Mouse (Mus musculus): ENCODE measurements around the gene Krt23. TPM values are rescaled to one million over a fixed set of nuclear protein-coding genes. Genes with fewer than 3 reads are reported as not detected.

Gene Krt23
- 3.3 TPM for polyA plus RNA-seq (2014; fragmentation: Illumina TruSeq; extraction: RNeasy Lipid Tissue Mini Kit (QIAGEN cat#74804); ENCODE audit: low replicate concordance)

DNA sequence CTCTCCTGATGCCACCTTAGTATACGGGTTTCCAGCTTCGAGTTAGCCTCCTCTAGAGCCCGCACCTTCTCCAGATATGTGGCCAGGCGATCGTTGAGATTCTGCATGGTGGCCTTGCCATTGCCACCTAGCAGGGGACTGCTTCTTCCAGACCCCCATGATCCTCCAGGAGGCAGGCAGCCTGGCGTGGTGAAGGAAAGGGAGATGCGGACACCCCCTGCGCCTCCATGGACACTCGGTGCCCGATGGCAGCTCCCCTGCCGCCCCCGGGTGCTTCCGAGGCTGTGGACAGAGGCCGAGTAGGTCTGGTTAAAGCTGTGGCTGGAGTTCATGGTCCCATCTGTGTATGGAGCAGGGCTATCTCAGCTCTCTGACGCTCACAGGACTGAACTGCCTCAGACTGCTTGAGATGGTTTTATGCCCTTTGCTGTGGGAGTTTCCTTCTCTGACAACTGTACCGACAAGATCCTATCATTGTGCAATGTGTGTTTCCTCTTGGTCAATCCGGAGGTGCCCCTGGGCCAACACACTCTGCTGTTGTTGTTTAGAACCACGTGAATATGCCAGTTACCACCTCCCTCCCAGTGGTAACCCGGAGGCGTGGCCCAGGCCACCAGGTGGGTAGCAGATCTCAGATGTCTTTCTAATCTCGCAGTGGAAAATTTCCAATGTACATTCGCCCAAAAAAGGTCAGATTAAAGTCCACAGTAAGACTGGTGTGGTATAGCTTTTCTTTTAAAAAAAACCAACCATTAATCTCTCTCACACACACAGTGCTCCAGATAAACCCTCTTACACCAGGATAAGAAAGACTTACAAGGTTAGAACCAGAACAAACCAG, at the start of gene Krt23:
Krt23 (minus strand) TSS at position 405 of the 841 bp plus-strand sequence.

DNA sequence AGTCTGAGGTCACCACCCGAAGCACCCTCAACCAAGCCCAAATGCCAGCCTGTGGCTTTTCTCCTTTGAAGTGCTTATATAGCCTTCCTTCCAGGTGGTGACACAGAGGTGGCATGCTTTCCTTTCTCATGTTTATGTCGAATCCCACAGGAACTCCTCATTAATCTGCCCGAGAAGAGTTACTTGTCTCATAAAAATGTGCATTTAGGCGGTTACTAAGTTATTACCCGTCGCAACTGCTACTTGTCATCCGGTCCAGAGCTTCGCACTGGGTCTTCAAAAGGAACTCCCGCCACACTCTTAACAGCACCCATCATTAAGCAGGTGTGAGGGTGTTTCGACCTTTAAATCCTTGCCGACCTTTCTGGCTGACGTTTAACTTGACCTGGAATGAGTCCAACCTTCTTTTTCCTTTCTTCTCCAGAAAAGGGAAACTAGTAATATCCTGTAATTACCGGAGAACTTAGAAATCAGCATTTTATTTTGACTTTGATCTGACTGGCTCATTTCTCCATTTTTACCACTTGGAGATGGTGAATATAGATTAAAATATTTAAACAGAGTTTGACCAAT, 28.4 kb upstream of the Krt23 start, which contains the start of gene Krt39:
Krt39 (minus strand) TSS at position 51 of the 573 bp plus-strand sequence.

DNA sequence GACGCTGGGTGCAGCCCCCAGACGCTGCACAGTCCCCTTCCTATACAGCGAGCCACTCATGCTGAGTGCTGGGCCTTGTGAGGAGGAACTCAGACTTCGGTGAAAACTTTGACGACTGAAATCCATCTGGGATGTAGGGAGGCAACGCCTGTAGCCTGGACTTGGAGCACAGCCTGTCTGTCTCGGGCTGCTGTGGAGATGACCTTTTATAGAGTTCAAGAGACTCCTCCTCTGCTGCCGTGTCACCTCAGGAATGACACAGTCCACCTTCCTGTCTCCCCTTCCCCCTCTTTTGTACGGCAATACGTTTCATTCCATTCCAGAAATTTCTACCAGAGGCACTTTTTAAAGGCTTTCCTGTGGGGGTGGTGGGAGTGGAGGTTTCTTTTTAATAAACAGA, 55.0 kb downstream of the Krt23 start, which contains the start of gene Krt20:
Krt20 (minus strand) TSS at position 179 of the 400 bp plus-strand sequence.

Other genes with a start within 250 kb of the Krt23 start
- 3.8 TPM for gene Krt222, start 249.1 kb downstream of the Krt23 start, polyA plus RNA-seq (2014; fragmentation: Illumina TruSeq; extraction: RNeasy Lipid Tissue Mini Kit (QIAGEN cat#74804); ENCODE audit: low replicate concordance)
- gene Krt24, start 207.9 kb downstream of the Krt23 start, polyA plus RNA-seq (2014; fragmentation: Illumina TruSeq; extraction: RNeasy Lipid Tissue Mini Kit (QIAGEN cat#74804); ENCODE audit: low replicate concordance), result not detected
- gene Krt25, start 170.2 kb downstream of the Krt23 start, polyA plus RNA-seq (2014; fragmentation: Illumina TruSeq; extraction: RNeasy Lipid Tissue Mini Kit (QIAGEN cat#74804); ENCODE audit: low replicate concordance), result not detected
- not detected for gene Krt26, start 155.2 kb downstream of the Krt23 start, polyA plus RNA-seq (2014; fragmentation: Illumina TruSeq; extraction: RNeasy Lipid Tissue Mini Kit (QIAGEN cat#74804); ENCODE audit: low replicate concordance)
- gene Krt27, start 142.0 kb downstream of the Krt23 start, polyA plus RNA-seq (2014; fragmentation: Illumina TruSeq; extraction: RNeasy Lipid Tissue Mini Kit (QIAGEN cat#74804); ENCODE audit: low replicate concordance), result not detected
- gene Krt28, start 118.2 kb downstream of the Krt23 start, polyA plus RNA-seq (2014; fragmentation: Illumina TruSeq; extraction: RNeasy Lipid Tissue Mini Kit (QIAGEN cat#74804); ENCODE audit: low replicate concordance), result not detected
- gene Krt10, start 103.8 kb downstream of the Krt23 start, polyA plus RNA-seq (2014; fragmentation: Illumina TruSeq; extraction: RNeasy Lipid Tissue Mini Kit (QIAGEN cat#74804); ENCODE audit: low replicate concordance), result 11.2 TPM
- 1.2 TPM for gene Krt12, start 70.9 kb downstream of the Krt23 start, polyA plus RNA-seq (2014; fragmentation: Illumina TruSeq; extraction: RNeasy Lipid Tissue Mini Kit (QIAGEN cat#74804); ENCODE audit: low replicate concordance)
- 924 TPM for gene Krt20, start 55.0 kb downstream of the Krt23 start, polyA plus RNA-seq (2014; fragmentation: Illumina TruSeq; extraction: RNeasy Lipid Tissue Mini Kit (QIAGEN cat#74804); ENCODE audit: low replicate concordance)
- not detected for gene Krt39, start 28.2 kb upstream of the Krt23 start, polyA plus RNA-seq (2014; fragmentation: Illumina TruSeq; extraction: RNeasy Lipid Tissue Mini Kit (QIAGEN cat#74804); ENCODE audit: low replicate concordance)
- gene Krt40, start 50.0 kb upstream of the Krt23 start, polyA plus RNA-seq (2014; fragmentation: Illumina TruSeq; extraction: RNeasy Lipid Tissue Mini Kit (QIAGEN cat#74804); ENCODE audit: low replicate concordance), result not detected
- gene Krtap3-3, start 57.7 kb upstream of the Krt23 start, polyA plus RNA-seq (2014; fragmentation: Illumina TruSeq; extraction: RNeasy Lipid Tissue Mini Kit (QIAGEN cat#74804); ENCODE audit: low replicate concordance), result not detected
- not detected for gene Krtap3-2, start 63.7 kb upstream of the Krt23 start, polyA plus RNA-seq (2014; fragmentation: Illumina TruSeq; extraction: RNeasy Lipid Tissue Mini Kit (QIAGEN cat#74804); ENCODE audit: low replicate concordance)
- not detected for gene Gm11939, start 66.3 kb upstream of the Krt23 start, polyA plus RNA-seq (2014; fragmentation: Illumina TruSeq; extraction: RNeasy Lipid Tissue Mini Kit (QIAGEN cat#74804); ENCODE audit: low replicate concordance)
- gene Krtap3-1, start 73.5 kb upstream of the Krt23 start, polyA plus RNA-seq (2014; fragmentation: Illumina TruSeq; extraction: RNeasy Lipid Tissue Mini Kit (QIAGEN cat#74804); ENCODE audit: low replicate concordance), result not detected
- not detected for gene Krtap1-5, start 87.9 kb upstream of the Krt23 start, polyA plus RNA-seq (2014; fragmentation: Illumina TruSeq; extraction: RNeasy Lipid Tissue Mini Kit (QIAGEN cat#74804); ENCODE audit: low replicate concordance)
- not detected for gene Krtap1-4, start 90.5 kb upstream of the Krt23 start, polyA plus RNA-seq (2014; fragmentation: Illumina TruSeq; extraction: RNeasy Lipid Tissue Mini Kit (QIAGEN cat#74804); ENCODE audit: low replicate concordance)
- gene Krtap1-3, start 98.2 kb upstream of the Krt23 start, polyA plus RNA-seq (2014; fragmentation: Illumina TruSeq; extraction: RNeasy Lipid Tissue Mini Kit (QIAGEN cat#74804); ENCODE audit: low replicate concordance), result not detected
- gene Krtap9-3, start 105.0 kb upstream of the Krt23 start, polyA plus RNA-seq (2014; fragmentation: Illumina TruSeq; extraction: RNeasy Lipid Tissue Mini Kit (QIAGEN cat#74804); ENCODE audit: low replicate concordance), result not detected
- gene Gm11938, start 110.2 kb upstream of the Krt23 start, polyA plus RNA-seq (2014; fragmentation: Illumina TruSeq; extraction: RNeasy Lipid Tissue Mini Kit (QIAGEN cat#74804); ENCODE audit: low replicate concordance), result not detected
- not detected for gene Gm11937, start 117.1 kb upstream of the Krt23 start, polyA plus RNA-seq (2014; fragmentation: Illumina TruSeq; extraction: RNeasy Lipid Tissue Mini Kit (QIAGEN cat#74804); ENCODE audit: low replicate concordance)
- gene Krtap2-4, start 121.7 kb upstream of the Krt23 start, polyA plus RNA-seq (2014; fragmentation: Illumina TruSeq; extraction: RNeasy Lipid Tissue Mini Kit (QIAGEN cat#74804); ENCODE audit: low replicate concordance), result not detected
- not detected for gene Gm11562, start 127.3 kb upstream of the Krt23 start, polyA plus RNA-seq (2014; fragmentation: Illumina TruSeq; extraction: RNeasy Lipid Tissue Mini Kit (QIAGEN cat#74804); ENCODE audit: low replicate concordance)
- not detected for gene Krtap4-1, start 135.1 kb upstream of the Krt23 start, polyA plus RNA-seq (2014; fragmentation: Illumina TruSeq; extraction: RNeasy Lipid Tissue Mini Kit (QIAGEN cat#74804); ENCODE audit: low replicate concordance)
- gene Krtap4-2, start 141.9 kb upstream of the Krt23 start, polyA plus RNA-seq (2014; fragmentation: Illumina TruSeq; extraction: RNeasy Lipid Tissue Mini Kit (QIAGEN cat#74804); ENCODE audit: low replicate concordance), result not detected
- not detected for gene Krtap4-7, start 151.0 kb upstream of the Krt23 start, polyA plus RNA-seq (2014; fragmentation: Illumina TruSeq; extraction: RNeasy Lipid Tissue Mini Kit (QIAGEN cat#74804); ENCODE audit: low replicate concordance)
- not detected for gene Gm11555, start 157.1 kb upstream of the Krt23 start, polyA plus RNA-seq (2014; fragmentation: Illumina TruSeq; extraction: RNeasy Lipid Tissue Mini Kit (QIAGEN cat#74804); ENCODE audit: low replicate concordance)
- gene Gm11563, start 165.8 kb upstream of the Krt23 start, polyA plus RNA-seq (2014; fragmentation: Illumina TruSeq; extraction: RNeasy Lipid Tissue Mini Kit (QIAGEN cat#74804); ENCODE audit: low replicate concordance), result not detected
- gene Krtap4-6, start 172.8 kb upstream of the Krt23 start, polyA plus RNA-seq (2014; fragmentation: Illumina TruSeq; extraction: RNeasy Lipid Tissue Mini Kit (QIAGEN cat#74804); ENCODE audit: low replicate concordance), result not detected
- gene Gm14190, start 197.6 kb upstream of the Krt23 start, polyA plus RNA-seq (2014; fragmentation: Illumina TruSeq; extraction: RNeasy Lipid Tissue Mini Kit (QIAGEN cat#74804); ENCODE audit: low replicate concordance), result not detected
- gene Gm14180, start 241.2 kb upstream of the Krt23 start, polyA plus RNA-seq (2014; fragmentation: Illumina TruSeq; extraction: RNeasy Lipid Tissue Mini Kit (QIAGEN cat#74804); ENCODE audit: low replicate concordance), result not detected